Mouse (Mus musculus) midbrain, embryonic 15.5 days (tissue): ENCODE measurements around the gene Slc38a10. TPM values are rescaled to one million over a fixed set of nuclear protein-coding genes. Genes with fewer than 3 reads are reported as not detected.

ENCODE experiments used
- ATAC-seq: fragments of 200-750 bp; cut with Nextera tagmentation; replicated peaks from 2 replicates; pipeline ENCODE4 v1.8.0; 2017; ENCODE audit warnings: moderate TSS enrichment
- H3K27ac ChIP-seq: fragments of 300-500 bp; sonication (generic); 2 replicates; pipeline ENCODE4 v1.5.1; 2015; ENCODE audit warnings: mild to moderate bottlenecking, inconsistent platforms
- H3K27me3 ChIP-seq: fragments of 300-500 bp; sonication (generic); replicated peaks from 2 replicates; pipeline ENCODE4 v1.6.1; 2015; ENCODE audit warnings: inconsistent platforms
- H3K36me3 ChIP-seq: fragments of 300-500 bp; sonication (generic); replicated peaks from 2 replicates; pipeline ENCODE4 v1.6.1; 2015; ENCODE audit warnings: inconsistent platforms
- H3K4me1 ChIP-seq: fragments of 300-500 bp; sonication (generic); 2 replicates; pipeline ENCODE4 v1.6.1; 2015; ENCODE audit warnings: inconsistent platforms
- H3K4me2 ChIP-seq: fragments of 300-500 bp; sonication (generic); 2 replicates; pipeline ENCODE4 v1.6.1; 2015; ENCODE audit warnings: inconsistent platforms, mild to moderate bottlenecking, moderate library complexity
- H3K4me3 ChIP-seq: fragments of 300-500 bp; sonication (generic); 2 replicates; pipeline ENCODE4 v1.5.1; 2015; ENCODE audit warnings: mild to moderate bottlenecking, inconsistent platforms
- H3K9ac ChIP-seq: fragments of 300-500 bp; sonication (generic); 2 replicates; pipeline ENCODE4 v1.6.1; 2015; ENCODE audit warnings: mild to moderate bottlenecking, inconsistent platforms
- H3K9me3 ChIP-seq: fragments of 300-500 bp; sonication (generic); 2 replicates; pipeline ENCODE4 v1.6.1; 2016; ENCODE audit warnings: inconsistent platforms
- WGBS: fragments of 180-500 bp; shearing (Covaris S2); methylation state at CpG from one replicate; pipeline ENCODE4 v1.1.7; 2015; ENCODE audit warnings: mixed read lengths; 5-methylcytosine and 5-hydroxymethylcytosine counted together
- polyA plus RNA-seq: library from polyadenylated mRNA; unstranded; fragments of >200 nt; fragmentation: Nextera tagmentation; extraction: Ambion mirVana; gene quantifications from 2 replicates; pipeline ENCODE4 v1.2.1, GENCODE M21; 2015

Slc38a10 gene
- polyA plus RNA-seq, 1 experiment from 2014 or later = 125 TPM

- Histone ChIP-seq H3K4me1 (peaks cover 4% of the 10 kb centered on the region), H3K9ac (no peak overlapping the region), H3K36me3 (peaks cover 30% of the 10 kb centered on the region; the same call in 1 of the 2 replicates), H3K9me3 (no peaks in the 10 kb centered on the region), H3K4me3 (no peak overlapping the region), H3K27ac (no peak overlapping the region), H3K27me3 (no peaks in the 10 kb centered on the region), H3K4me2 (no peak overlapping the region)
- 94% methylated on average over 6 of the region's 6 CpGs for WGBS
- no peak for ATAC-seq
These were observed 70.9 kb downstream of the Slc38a10 start for GRCm38 (mm10) chr11:120080282-120080681.

DNA sequence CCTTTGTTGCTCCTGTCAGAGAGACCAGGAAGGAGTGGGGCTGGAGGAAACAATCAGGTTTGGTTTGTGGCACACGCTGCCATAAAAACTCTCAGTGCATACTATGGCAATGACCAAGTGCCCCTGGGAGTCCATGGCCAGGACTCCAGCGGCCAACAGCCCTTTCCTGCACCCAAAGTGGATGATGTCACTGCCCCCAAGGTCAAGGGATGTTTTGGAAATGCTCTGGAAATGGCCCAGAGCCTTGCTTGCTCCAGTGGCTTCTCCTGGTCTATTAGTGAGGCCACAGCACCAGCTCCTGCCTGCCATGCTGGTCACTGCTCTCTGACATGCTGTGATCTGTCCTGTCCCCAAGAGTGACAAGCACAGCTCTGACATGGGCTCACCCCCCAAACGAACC, 75.0 kb downstream of the Slc38a10 start:
- H3K9ac ChIP-seq = no peak overlapping the region
- H3K9me3 ChIP-seq = no peaks in the 10 kb centered on the region
- no peaks in the 10 kb centered on the region for H3K27me3 ChIP-seq
- H3K4me1 ChIP-seq = no peaks in the 10 kb centered on the region
- no peak overlapping the region for H3K27ac ChIP-seq
- 88% methylated on average over 3 of the region's 3 CpGs for WGBS
- H3K4me2 ChIP-seq = no peak overlapping the region
- peaks cover 37% of the 10 kb centered on the region for H3K36me3 ChIP-seq
- H3K4me3 ChIP-seq = no peak overlapping the region
- ATAC-seq = no peak

DNA sequence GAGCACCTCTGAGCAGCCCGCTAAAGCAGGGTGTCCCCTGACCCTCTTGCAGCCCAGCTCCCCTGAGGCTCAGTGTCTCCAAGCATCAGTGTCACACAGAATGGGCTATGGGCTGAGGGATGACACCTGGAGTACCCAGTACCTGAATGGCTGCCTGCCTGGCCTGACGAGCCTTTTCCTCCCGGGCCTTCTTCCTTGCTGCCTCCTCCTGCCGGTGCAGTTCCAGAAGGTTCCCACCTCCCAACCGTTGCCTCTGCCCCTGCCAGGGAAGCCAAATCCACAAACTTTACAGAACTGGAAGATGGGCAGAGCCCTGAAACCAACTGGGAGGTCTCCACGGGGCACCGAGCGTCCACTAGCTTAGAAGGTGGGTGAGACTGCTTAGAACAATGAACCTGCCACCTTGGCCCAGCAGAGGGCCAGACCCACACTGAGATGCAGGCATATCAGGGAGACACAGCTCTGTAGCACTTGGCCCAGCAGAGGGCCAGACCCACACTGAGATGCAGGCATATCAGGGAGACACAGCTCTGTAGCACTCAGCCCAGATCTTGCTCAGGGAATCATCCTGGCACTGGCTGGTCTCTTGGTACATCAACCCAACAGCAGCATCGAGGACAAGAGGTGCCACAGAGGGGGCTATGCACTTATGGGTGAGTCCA, 78.0 kb downstream of the Slc38a10 start:
- no peaks in the 10 kb centered on the region for H3K9me3 ChIP-seq
- H3K27me3 ChIP-seq = no peaks in the 10 kb centered on the region
- ATAC-seq = no peak
- WGBS = 91% methylated on average over 9 of the region's 9 CpGs
- H3K9ac ChIP-seq = no peak overlapping the region
- no peak overlapping the region for H3K27ac ChIP-seq
- no peak overlapping the region for H3K4me3 ChIP-seq
- H3K4me1 ChIP-seq = no peaks in the 10 kb centered on the region
- peaks cover 39% of the 10 kb centered on the region for H3K36me3 ChIP-seq
- no peak overlapping the region for H3K4me2 ChIP-seq

GRCm38 (mm10) chr11:120071731-120072320, 79.3 kb downstream of the Slc38a10 start:
- no peak for ATAC-seq
- Histone ChIP-seq H3K4me3 (no peak overlapping the region), H3K4me1 (no peaks in the 10 kb centered on the region), H3K9ac (no peak overlapping the region), H3K9me3 (no peaks in the 10 kb centered on the region), H3K27me3 (no peaks in the 10 kb centered on the region), H3K4me2 (no peak overlapping the region), H3K36me3 (peaks cover 38% of the 10 kb centered on the region), H3K27ac (no peak overlapping the region)
- 87% methylated on average over 7 of the region's 7 CpGs for WGBS

DNA sequence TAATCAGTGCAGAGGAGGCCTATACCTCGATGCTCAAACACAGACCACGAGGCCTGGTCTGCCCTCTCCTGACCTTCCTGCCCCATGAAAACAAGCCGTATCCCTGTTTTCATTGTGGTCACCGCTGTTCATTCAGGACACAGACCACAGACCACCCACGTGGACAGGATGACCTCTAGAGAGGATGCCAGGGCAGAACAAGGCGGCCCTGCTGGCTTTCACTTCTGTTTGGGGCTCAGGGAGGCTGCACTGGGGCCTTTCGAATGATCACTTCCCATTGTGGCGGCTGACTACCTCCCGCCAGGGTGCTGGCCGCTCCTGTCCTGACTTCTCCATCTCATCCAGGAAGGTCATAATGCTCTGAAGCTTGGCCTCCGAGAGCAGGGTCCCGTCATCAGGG, 80.1 kb downstream of the Slc38a10 start:
- no peak for ATAC-seq
- H3K4me3 ChIP-seq = no peak overlapping the region
- WGBS = 38% methylated on average over 12 of the region's 12 CpGs
- no peaks in the 10 kb centered on the region for H3K4me1 ChIP-seq
- H3K27me3 ChIP-seq = no peaks in the 10 kb centered on the region
- no peak overlapping the region for H3K4me2 ChIP-seq
- H3K27ac ChIP-seq = no peak overlapping the region
- no peak overlapping the region for H3K9ac ChIP-seq
- H3K9me3 ChIP-seq = no peaks in the 10 kb centered on the region
- H3K36me3 ChIP-seq = peaks cover 40% of the 10 kb centered on the region

DNA sequence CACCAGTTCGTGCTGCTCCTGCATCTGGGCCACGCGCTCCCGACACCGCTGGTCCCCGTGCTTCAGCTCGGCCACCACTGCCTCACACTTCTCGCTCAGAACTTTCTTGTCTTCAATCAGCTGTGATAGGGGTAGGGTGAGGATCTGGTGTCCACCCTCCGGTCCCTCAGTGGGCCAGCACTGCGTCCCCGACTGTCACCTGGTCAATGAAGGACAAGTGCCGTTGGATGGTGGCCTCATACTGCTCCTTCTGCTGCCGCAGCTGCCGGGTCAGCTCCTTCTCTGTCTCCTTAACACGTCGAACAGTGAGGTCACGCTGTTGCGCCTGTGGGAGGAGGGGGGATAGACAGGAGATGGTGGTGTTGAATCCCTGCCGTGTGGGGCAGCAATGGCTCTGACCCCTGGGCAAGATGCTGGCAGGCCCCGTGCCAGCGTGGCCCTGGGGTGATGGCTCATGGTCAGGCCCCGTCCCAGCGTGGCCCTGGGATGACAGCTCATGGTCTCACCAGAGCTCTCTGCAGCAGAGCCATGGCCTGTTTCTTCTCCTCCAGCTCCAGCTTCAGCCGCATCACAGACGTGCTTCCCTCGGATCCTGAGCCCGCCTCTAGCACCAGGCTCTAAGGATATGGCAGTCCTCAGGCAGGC, 80.7 kb downstream of the Slc38a10 start:
- 90% methylated on average over 27 of the region's 27 CpGs for WGBS
- no peak for ATAC-seq

GRCm38 (mm10) chr11:120069261-120069660, 81.9 kb downstream of the Slc38a10 start:
- Histone ChIP-seq H3K4me3 (no peak overlapping the region), H3K9ac (no peak overlapping the region), H3K36me3 (peaks cover 39% of the 10 kb centered on the region; the same call in 1 of the 2 replicates), H3K27me3 (no peaks in the 10 kb centered on the region), H3K9me3 (no peaks in the 10 kb centered on the region), H3K27ac (no peak overlapping the region), H3K4me2 (no peak overlapping the region), H3K4me1 (no peaks in the 10 kb centered on the region)
- ATAC-seq = no peak
- 50% methylated on average over 11 of the region's 11 CpGs for WGBS

More for the DNA sequence above, 80.7 kb downstream of the Slc38a10 start:
- Histone ChIP-seq H3K4me3 (no peak overlapping the region), H3K27me3 (no peaks in the 10 kb centered on the region), H3K9me3 (no peaks in the 10 kb centered on the region), H3K9ac (no peak overlapping the region), H3K4me2 (no peak overlapping the region), H3K36me3 (peaks cover 37% of the 10 kb centered on the region), H3K27ac (no peak overlapping the region), H3K4me1 (no peaks in the 10 kb centered on the region)

- Histone ChIP-seq H3K9ac (no peak overlapping the region), H3K4me3 (no peak overlapping the region), H3K4me2 (no peak overlapping the region), H3K4me1 (no peaks in the 10 kb centered on the region), H3K36me3 (peaks cover 39% of the 10 kb centered on the region; the same call in 1 of the 2 replicates), H3K27ac (no peak overlapping the region), H3K9me3 (no peaks in the 10 kb centered on the region), H3K27me3 (no peaks in the 10 kb centered on the region)
- no peak for ATAC-seq
- WGBS = 57% methylated on average over 17 of the region's 17 CpGs
These were observed 83.3 kb downstream of the Slc38a10 start for GRCm38 (mm10) chr11:120067834-120068233.

- H3K4me3 ChIP-seq = no peak overlapping the region
- H3K4me2 ChIP-seq = no peak overlapping the region
These were observed 85.9 kb downstream of the Slc38a10 start for GRCm38 (mm10) chr11:120065291-120065690.

GRCm38 (mm10) chr11:120064668-120065040, 86.5 kb downstream of the Slc38a10 start:
- Histone ChIP-seq H3K9ac (no peak overlapping the region), H3K27ac (no peak overlapping the region), H3K27me3 (no peaks in the 10 kb centered on the region), H3K9me3 (no peaks in the 10 kb centered on the region), H3K4me2 (no peak overlapping the region), H3K36me3 (peaks cover 20% of the 10 kb centered on the region; the same call in 1 of the 2 replicates), H3K4me1 (no peaks in the 10 kb centered on the region), H3K4me3 (no peak overlapping the region)
- WGBS = 92% methylated on average over 11 of the region's 11 CpGs
- ATAC-seq = no peak

More at GRCm38 (mm10) chr11:120065291-120065690, 85.9 kb downstream of the Slc38a10 start:
- no peak overlapping the region for H3K9ac ChIP-seq
- ATAC-seq = 0 out of 2 replicates have a peak, but pooled peaks have one; percentile 27
- H3K27ac ChIP-seq = no peak overlapping the region
- WGBS = 38% methylated on average over 10 of the region's 10 CpGs
- H3K4me1 ChIP-seq = no peaks in the 10 kb centered on the region
- no peaks in the 10 kb centered on the region for H3K27me3 ChIP-seq
- no peaks in the 10 kb centered on the region for H3K9me3 ChIP-seq
- peaks cover 23% of the 10 kb centered on the region; the same call in 1 of the 2 replicates for H3K36me3 ChIP-seq

GRCm38 (mm10) chr11:120064006-120064667, 87.0 kb downstream of the Slc38a10 start:
- Histone ChIP-seq H3K36me3 (peaks cover 20% of the 10 kb centered on the region; the same call in 1 of the 2 replicates), H3K4me2 (no peak overlapping the region), H3K9me3 (no peaks in the 10 kb centered on the region), H3K27ac (no peak overlapping the region), H3K4me3 (no peak overlapping the region), H3K27me3 (no peaks in the 10 kb centered on the region), H3K9ac (no peak overlapping the region), H3K4me1 (no peaks in the 10 kb centered on the region)
- no peak for ATAC-seq
- 83% methylated on average over 13 of the region's 13 CpGs for WGBS

- H3K4me1 ChIP-seq = no peaks in the 10 kb centered on the region
- ATAC-seq = no peak
- H3K4me3 ChIP-seq = no peak overlapping the region
- H3K27ac ChIP-seq = no peak overlapping the region
- H3K9me3 ChIP-seq = no peaks in the 10 kb centered on the region
- H3K9ac ChIP-seq = no peak overlapping the region
- H3K36me3 ChIP-seq = peaks cover 15% of the 10 kb centered on the region; the same call in 1 of the 2 replicates
- 89% methylated on average over 5 of the region's 5 CpGs for WGBS
- no peak overlapping the region for H3K4me2 ChIP-seq
- no peaks in the 10 kb centered on the region for H3K27me3 ChIP-seq
These were observed 87.8 kb downstream of the Slc38a10 start for GRCm38 (mm10) chr11:120063326-120063725.
